Mouse (Mus musculus) megakaryocyte-erythroid progenitor cell, adult 5 weeks (primary cell): ENCODE measurements around the gene Ftl1. TPM values are rescaled to one million over a fixed set of nuclear protein-coding genes. Genes with fewer than 3 reads are reported as not detected.

Experiments
- polyA plus RNA-seq: library from polyadenylated mRNA; stranded (reverse); fragments of >175 nt; gene quantifications from 2 replicates; pipeline ENCODE4 v1.2.3, GENCODE M21; 2012

Gene Ftl1
- polyA plus RNA-seq: 3,550 and 4,748 TPM in 2 replicates

DNA sequence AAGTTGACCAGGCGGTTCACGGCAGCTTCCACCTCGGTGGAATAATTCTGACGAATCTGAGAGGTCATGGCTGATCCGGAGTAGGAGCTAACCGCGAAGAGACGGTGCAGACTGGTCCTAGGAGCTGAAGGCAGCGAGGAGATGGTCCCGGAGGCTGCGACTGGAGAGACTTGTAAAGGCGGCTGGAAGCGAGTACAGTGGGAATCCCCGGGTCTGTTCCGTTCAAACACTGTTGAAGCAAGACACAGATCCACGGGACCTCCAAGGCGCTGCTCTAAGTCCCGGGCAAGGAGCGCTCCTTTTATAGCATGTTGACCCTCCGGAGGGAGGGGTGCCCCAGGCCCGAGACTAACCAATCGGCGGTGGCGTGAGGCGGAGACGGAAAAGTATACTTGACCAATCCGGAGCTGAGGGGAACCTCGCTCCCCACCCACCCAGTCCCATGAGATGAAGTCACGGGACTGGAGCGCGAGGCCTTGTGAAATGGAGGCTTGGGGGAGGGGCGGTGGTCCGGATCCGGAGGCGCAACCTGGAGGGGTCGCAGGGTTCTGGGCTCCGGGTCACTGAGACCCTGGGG lies at the start of gene Ftl1:
TSS of gene Ftl1 (minus strand) at position 321 of the 577 bp plus-strand sequence.

DNA sequence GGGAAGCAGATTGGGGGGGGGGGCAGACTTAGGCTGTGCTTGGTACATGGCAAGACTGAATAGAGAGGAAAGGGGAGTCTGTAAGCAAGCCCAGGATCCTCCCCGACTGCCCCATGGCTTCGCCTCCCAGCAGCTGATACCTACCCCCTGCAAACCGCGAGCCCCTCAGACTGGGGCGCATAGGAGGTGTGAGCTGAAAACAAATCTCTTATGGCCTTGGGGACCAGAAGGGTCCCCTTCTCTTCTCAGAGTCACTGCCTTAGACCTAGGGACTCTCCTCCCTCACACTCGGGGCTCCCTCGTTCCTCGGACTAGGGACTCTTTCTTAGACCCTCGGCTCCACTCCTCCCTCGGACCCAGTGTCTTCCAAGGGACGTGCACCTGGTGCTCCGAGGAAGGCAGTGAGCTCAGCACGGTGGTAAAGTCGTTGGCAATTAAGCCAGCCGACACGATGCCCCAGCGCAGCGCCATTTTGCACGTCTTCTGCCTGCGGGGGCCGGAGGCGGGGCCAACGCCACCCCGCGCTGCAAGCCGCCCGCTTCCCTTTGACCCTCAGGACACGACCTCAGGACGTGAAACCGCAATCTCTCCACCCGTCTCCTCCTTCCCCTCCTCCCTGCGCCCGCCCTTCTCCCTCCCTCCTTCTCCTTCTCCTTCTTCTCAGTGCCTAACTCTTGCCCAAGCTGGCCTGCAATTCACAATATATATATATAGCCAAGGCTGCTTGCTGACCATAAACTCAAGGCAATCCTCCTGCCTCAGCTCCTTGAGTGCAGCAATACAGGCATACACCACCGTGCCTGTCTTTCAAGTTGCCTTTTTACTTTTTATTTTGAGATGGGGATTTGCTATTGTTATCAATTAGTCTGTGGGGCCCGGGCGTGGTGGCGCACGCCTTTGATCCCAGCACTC lies 28.9 kb upstream of the Ftl1 start, which contains the start of gene Dhdh:
TSS of gene Dhdh (minus strand) at position 513 of the 912 bp plus-strand sequence.

DNA sequence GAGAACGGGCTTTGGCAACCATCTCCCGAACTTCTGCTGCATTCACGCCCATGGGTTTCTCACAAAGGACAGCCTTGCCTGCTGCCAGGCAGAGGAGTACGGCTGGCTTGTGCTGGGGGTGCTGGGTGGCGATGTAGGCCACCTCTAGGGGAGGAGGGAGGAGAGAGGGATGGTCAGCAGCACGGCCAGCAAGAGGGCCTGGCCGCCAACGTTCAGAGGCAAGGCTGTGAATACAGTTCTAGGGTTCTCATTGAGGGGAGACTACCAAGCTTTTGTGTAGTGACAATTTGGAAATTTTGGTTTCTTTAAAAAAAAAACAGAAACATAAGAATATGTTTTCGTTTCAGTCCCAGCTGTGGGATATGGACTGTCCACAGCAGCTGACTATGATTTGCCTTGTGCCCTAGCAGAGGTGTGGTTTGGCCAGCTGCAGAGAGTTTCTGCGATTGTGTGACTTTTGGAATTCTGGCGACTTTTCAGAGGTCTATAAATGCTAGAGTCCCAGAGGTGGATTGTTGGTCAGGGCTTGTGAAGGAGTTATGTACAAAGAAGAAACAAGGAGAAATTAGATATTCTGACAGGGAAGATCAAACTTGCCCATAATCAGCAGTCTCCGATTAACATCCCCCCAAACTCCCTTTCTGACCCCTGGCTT lies 27.2 kb upstream of the Ftl1 start, which contains the start of gene Gm45808:
TSS of gene Gm45808 (minus strand) at position 51 of the 655 bp plus-strand sequence.

DNA sequence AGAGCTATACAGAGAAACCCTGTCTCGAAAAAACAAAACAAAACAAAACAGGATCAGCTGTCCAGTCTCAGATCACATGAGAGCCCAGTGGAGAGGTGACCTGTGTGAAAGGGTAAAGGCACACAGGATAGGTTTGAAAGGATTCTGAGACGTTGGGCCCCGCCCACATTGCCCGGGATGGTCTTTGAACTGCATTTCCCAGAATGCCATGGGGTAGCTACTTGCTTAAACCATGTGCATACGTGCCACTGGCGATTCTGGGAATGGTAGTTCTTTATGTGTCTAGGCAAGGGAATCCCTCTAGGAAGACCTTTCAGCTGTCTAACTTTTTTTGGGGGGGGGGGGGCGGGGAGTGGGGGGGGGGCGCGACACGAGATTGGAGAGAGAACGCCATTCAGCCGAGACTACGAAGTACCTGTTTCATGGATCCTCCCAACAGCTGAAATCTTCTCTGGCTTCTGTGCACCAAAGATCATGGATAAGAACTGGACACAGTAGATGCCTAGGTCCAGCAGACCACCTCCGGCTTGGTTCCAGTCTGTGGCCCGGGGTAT lies 21.8 kb upstream of the Ftl1 start, which contains the start of gene Tulp2:
TSS of gene Tulp2 (plus strand) at position 504 of the 554 bp plus-strand sequence.

DNA sequence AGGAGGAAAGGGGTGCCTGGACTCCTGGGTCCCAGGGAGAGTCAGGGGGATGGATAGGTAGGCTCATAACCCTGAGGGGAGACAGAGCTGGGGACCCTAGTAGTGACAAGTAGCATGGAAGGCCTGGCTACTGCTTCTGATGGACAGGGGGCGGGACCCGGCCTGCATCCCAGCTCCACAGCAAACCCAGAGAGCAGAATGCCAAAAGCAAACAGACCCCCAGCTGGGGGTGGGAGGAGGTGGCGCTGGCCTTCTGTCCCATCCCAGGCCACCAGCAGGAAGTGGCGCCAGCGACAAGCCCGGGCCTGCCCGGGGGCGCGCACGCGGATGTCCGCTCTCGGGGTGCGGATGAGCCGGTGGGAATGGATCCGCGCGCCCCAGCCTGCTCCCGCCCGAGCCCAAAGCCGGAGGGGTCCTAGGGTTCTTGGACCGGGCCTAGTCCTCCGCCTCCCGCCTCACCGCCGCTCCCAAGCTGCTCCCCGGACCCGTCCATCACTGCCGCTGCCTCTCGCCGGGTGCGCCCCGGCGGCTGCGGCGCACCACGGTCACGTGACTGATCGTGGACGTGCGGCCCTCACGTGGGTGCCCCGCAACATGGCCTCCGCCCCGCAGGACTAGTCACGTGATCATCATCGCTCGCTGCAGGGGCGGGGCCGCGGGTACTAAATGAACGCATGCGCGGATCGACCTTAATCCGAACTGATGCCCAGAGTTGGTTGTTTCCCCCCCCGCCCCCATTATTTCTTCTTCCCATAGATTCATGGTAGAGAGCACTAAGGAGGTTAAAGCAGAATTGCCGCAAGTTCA lies 6.8 kb upstream of the Ftl1 start, which contains the start of gene Bax:
TSS of gene Bax (minus strand) at position 616 of the 807 bp plus-strand sequence.

DNA sequence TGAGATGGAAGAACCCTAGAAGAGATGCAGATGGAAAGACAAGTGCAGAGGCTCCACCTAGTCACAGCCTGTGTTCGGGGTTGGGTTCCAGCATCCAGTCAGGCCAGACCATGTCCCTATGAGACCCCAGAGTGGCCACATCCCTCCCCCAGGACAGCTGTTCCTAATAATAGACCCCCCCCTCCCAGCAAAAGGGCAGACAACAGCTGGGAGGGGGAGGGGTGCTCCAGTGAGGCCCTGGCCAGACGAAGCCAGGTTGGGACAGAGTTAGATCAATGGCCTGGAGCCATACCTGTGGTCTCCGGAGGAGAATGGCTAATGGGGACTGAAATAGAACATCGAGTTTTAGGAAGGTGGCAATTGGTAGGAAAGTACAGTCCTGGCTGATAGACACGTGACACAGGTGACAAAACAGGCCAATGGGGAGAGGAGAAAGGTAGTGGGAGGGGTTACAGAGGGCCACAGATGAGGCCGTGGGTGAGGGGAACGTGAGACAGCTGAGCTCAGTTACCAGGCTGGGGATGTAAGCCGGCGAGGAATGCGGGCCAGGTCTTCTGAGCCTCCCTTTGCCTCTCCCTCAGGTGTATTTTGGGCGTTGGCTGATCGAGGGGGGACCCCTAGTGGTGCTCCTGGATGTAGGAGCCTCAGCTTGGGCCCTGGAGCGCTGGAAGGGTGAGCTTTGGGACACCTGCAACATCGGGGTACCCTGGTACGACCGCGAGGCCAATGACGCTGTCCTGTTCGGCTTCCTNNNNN lies 22.0 kb downstream of the Ftl1 start, which contains the start of gene Ruvbl2:
TSS of gene Ruvbl2 (minus strand) at position 576 of the 756 bp plus-strand sequence.

DNA sequence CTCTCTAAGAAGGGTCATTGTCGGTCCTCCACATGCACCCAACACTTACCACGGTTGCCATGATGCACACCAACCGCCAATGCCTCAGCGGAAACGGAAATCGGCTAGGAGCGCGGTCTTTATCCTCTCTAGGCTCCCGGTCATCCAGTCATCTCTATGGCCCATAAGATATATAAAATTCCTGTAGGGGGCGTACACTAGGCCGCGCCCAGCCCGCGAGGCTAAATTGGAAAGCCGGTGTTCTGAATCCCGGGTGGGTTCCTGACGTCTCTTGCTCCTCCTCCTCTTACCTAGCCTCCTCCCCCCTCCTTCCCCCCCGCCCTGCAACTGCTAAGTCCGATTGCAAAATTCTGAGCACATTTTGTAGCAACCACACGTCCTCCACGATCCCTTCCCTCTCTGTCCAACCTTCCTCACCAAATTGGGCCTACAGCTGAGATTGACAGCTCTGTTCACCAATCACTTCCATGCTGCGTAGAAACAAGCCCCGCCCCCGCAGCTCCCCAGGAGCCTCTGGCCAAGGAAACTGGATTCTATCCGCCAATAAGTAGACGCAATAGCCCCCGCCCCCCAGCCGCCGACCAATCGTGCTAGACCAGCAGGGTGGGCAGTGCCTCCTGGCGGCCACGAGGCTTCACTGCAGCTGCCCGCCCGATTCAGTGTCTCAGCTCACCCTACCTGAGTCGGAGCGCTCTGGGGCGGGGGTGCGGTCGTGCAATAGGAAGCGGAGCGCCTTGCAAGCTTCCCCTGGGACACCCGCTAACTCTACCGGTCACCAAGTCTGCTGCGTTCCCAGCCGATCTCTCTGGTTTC lies 25.3 kb downstream of the Ftl1 start, which contains the start of gene Gys1:
TSS of gene Gys1 (plus strand) at position 642 of the 813 bp plus-strand sequence.

DNA sequence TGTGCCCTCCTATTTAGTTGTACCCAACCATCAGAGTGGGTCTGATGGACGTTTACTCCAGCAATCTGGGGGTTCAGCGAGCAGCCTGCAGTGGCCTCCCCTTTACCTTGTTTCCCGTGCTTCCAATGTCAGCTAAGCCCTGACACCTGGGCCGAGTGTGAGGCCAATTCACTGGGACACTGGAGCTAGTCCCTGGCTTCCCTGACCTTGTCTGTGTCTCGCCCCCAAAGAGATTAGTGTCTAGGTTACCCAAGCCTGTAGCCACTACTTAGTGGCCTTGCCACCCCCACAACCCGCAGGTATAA lies 39.1 kb downstream of the Ftl1 start, which contains the start of gene Lhb:
TSS of gene Lhb (plus strand) at position 206 of the 305 bp plus-strand sequence.

DNA sequence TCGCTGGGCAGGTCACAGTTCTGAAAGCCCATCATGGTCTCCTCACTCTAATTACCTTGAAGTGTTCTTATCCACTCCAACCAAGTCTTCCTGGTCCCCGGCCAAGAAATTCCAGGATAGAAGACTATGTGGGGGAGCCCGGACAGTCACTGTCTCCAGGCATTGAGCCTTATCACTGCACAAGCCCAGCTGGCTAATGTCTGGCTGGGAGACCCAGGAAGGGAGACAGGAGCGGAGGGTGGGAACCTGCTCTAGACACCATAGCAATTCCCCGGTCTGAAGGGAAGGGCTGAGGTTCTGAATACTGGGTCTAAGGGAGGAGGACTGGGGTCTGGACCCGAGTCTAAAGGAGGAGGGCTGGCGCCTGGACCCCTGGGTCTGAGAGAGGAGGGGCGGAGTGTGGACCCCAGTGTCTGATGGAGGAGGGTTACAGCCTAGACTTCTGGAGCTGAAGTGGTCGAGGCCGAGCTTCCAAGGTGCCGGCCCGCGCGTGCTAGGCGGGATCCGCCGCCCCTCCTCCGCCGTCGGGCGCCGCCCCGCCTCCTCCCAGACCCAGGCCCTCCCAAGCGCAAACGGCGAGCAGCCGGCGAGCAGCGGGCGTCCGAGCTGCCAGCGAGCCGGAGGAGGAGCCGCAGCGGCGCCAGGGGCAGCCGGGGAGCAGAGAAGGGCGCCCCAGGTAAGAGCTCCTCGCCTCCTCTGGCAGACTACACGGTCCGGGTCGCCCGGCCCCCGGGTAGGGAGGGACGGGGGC lies 46.4 kb downstream of the Ftl1 start, which contains the start of gene Ntf5:
TSS of gene Ntf5 (plus strand) at position 583 of the 751 bp plus-strand sequence.

Other genes starting within 250 kb of the Ftl1 start
- 14.7 and 21.4 TPM in 2 replicates for gene Dkkl1, start 247.7 kb downstream of the Ftl1 start, polyA plus RNA-seq
- 0.82 and 2.2 TPM in 2 replicates for gene Tead2, start 244.1 kb downstream of the Ftl1 start, polyA plus RNA-seq
- 173 and 185 TPM in 2 replicates for gene Cd37, start 220.8 kb downstream of the Ftl1 start, polyA plus RNA-seq
- not detected in 2 replicates for gene Slc6a16, start 218.8 kb downstream of the Ftl1 start, polyA plus RNA-seq
- 0.09 TPM in 1 of 2 replicates, not detected in the other for gene Slc6a21, start 182.4 kb downstream of the Ftl1 start, polyA plus RNA-seq
- 3.3 and 5.4 TPM in 2 replicates for gene Trpm4, start 126.1 kb downstream of the Ftl1 start, polyA plus RNA-seq
- gene Hrc, start 124.6 kb downstream of the Ftl1 start, polyA plus RNA-seq: not detected in 2 replicates
- gene Ppfia3, start 92.9 kb downstream of the Ftl1 start, polyA plus RNA-seq: 0.56 TPM in 2 replicates
- gene Lin7b, start 89.3 kb downstream of the Ftl1 start, polyA plus RNA-seq: 2.3 and 2.6 TPM in 2 replicates
- gene Snrnp70, start 64.1 kb downstream of the Ftl1 start, polyA plus RNA-seq: 920 and 1,244 TPM in 2 replicates
- 0.04 and 0.28 TPM in 2 replicates for gene Kcna7, start 54.2 kb downstream of the Ftl1 start, polyA plus RNA-seq
- 0.04 TPM in 1 of 2 replicates, not detected in the other for gene Ntf5, start 46.2 kb downstream of the Ftl1 start, polyA plus RNA-seq
- gene Lhb, start 39.1 kb downstream of the Ftl1 start, polyA plus RNA-seq: 0.11 TPM in 1 of 2 replicates, not detected in the other
- 28.3 and 36.5 TPM in 2 replicates for gene Gys1, start 25.0 kb downstream of the Ftl1 start, polyA plus RNA-seq
- gene Ruvbl2, start 21.8 kb downstream of the Ftl1 start, polyA plus RNA-seq: 407 and 425 TPM in 2 replicates
- 188 and 194 TPM in 2 replicates for gene Bax, start 7.0 kb upstream of the Ftl1 start, polyA plus RNA-seq
- gene Tulp2, start 22.0 kb upstream of the Ftl1 start, polyA plus RNA-seq: 0.05 TPM in 1 of 2 replicates, not detected in the other
- gene Gm45808, start 26.9 kb upstream of the Ftl1 start, polyA plus RNA-seq: not detected in 2 replicates
- gene Dhdh, start 28.9 kb upstream of the Ftl1 start, polyA plus RNA-seq: 4.6 TPM in 2 replicates
- 728 and 929 TPM in 2 replicates for gene Nucb1, start 50.5 kb upstream of the Ftl1 start, polyA plus RNA-seq
- 397 and 438 TPM in 2 replicates for gene Ppp1r15a, start 66.4 kb upstream of the Ftl1 start, polyA plus RNA-seq
- 0.93 and 1.1 TPM in 2 replicates for gene Plekha4, start 66.4 kb upstream of the Ftl1 start, polyA plus RNA-seq
- gene Hsd17b14, start 95.0 kb upstream of the Ftl1 start, polyA plus RNA-seq: 2.8 and 3.1 TPM in 2 replicates
- 58.9 and 61.2 TPM in 2 replicates for gene Bcat2, start 110.3 kb upstream of the Ftl1 start, polyA plus RNA-seq
- not detected in 2 replicates for gene Fgf21, start 155.6 kb upstream of the Ftl1 start, polyA plus RNA-seq
- not detected in 2 replicates for gene Fut1, start 157.4 kb upstream of the Ftl1 start, polyA plus RNA-seq
- gene Izumo1, start 161.9 kb upstream of the Ftl1 start, polyA plus RNA-seq: 0.14 and 0.18 TPM in 2 replicates
- gene Rasip1, start 167.6 kb upstream of the Ftl1 start, polyA plus RNA-seq: 0.60 and 0.75 TPM in 2 replicates
- 0.30 TPM in 1 of 2 replicates, not detected in the other for gene Mamstr, start 180.1 kb upstream of the Ftl1 start, polyA plus RNA-seq
- gene Fut2, start 206.5 kb upstream of the Ftl1 start, polyA plus RNA-seq: 0.10 TPM in 1 of 2 replicates, not detected in the other
- gene Ntn5, start 224.1 kb upstream of the Ftl1 start, polyA plus RNA-seq: 0.04 TPM in 1 of 2 replicates, not detected in the other
- gene Sec1, start 234.5 kb upstream of the Ftl1 start, polyA plus RNA-seq: 0.04 TPM in 1 of 2 replicates, not detected in the other
- 0.31 TPM in 1 of 2 replicates, not detected in the other for gene Car11, start 240.0 kb upstream of the Ftl1 start, polyA plus RNA-seq
- 13.7 and 15.4 TPM in 2 replicates for gene Dbp, start 245.2 kb upstream of the Ftl1 start, polyA plus RNA-seq